Mouse (Mus musculus): ENCODE measurements at regions not wholly inside any gene's neighbourhood (a gene's known extent, or its start where the extent isn't known, plus 50 kb on each side); places are given as distances from the start of the nearest gene placed in this dataset.

- Histone ChIP-seq H3K27me3 (replicated peaks; ENCODE audit: control insufficient read depth, insufficient read depth, low read length) (no peaks in the 10 kb centered on the region), H3K4me1 (ENCODE audit: control insufficient read depth, insufficient read depth, low read depth, low read length) (no peaks in the 10 kb centered on the region; the same call in 1 of the 2 replicates), H3K36me3 (ENCODE audit: control insufficient read depth, insufficient read depth, low read length) (no peaks in the 10 kb centered on the region), H3K9ac (ENCODE audit: low read depth, low read length) (no peak overlapping the region), H3K4me2 (ENCODE audit: low read length) (no peak overlapping the region), H3K9me3 (ENCODE audit: control insufficient read depth, low read length) (no peaks in the 10 kb centered on the region), H3K4me3 (ENCODE audit: low read length) (no peak overlapping the region), H3K27ac (ENCODE audit: low read depth, low read length) (no peak overlapping the region)
- 92% methylated on average over 6 of the region's 6 CpGs for WGBS
- no peak for ATAC-seq
These were observed 438.2 kb downstream of the Rwdd3 start for GRCm38 (mm10) chr3:120733332-120733731.

GRCm38 (mm10) chr3:120732391-120732790, 439.1 kb downstream of the Rwdd3 start:
- no peaks in the 10 kb centered on the region; the same call in 1 of the 2 replicates for H3K4me1 ChIP-seq (ENCODE audit: control insufficient read depth, insufficient read depth, low read depth, low read length)
- H3K27ac ChIP-seq (ENCODE audit: low read depth, low read length) = no peak overlapping the region
- H3K9me3 ChIP-seq (ENCODE audit: control insufficient read depth, low read length) = no peaks in the 10 kb centered on the region
- H3K4me3 ChIP-seq (ENCODE audit: low read length) = no peak overlapping the region
- H3K27me3 ChIP-seq (replicated peaks; ENCODE audit: control insufficient read depth, insufficient read depth, low read length) = no peaks in the 10 kb centered on the region
- no peak overlapping the region for H3K9ac ChIP-seq (ENCODE audit: low read depth, low read length)
- no peaks in the 10 kb centered on the region for H3K36me3 ChIP-seq (ENCODE audit: control insufficient read depth, insufficient read depth, low read length)
- WGBS = 92% methylated on average over 8 of the region's 8 CpGs
- ATAC-seq = no peak
- no peak overlapping the region for H3K4me2 ChIP-seq (ENCODE audit: low read length)

GRCm38 (mm10) chr3:120731287-120731686, 440.2 kb downstream of the Rwdd3 start:
- no peaks in the 10 kb centered on the region for H3K36me3 ChIP-seq (ENCODE audit: control insufficient read depth, insufficient read depth, low read length)
- no peak overlapping the region for H3K4me2 ChIP-seq (ENCODE audit: low read length)
- peak; percentile 77 for ATAC-seq
- H3K27ac ChIP-seq (ENCODE audit: low read depth, low read length) = no peak overlapping the region
- no peaks in the 10 kb centered on the region for H3K27me3 ChIP-seq (replicated peaks; ENCODE audit: control insufficient read depth, insufficient read depth, low read length)
- H3K4me1 ChIP-seq (ENCODE audit: control insufficient read depth, insufficient read depth, low read depth, low read length) = no peaks in the 10 kb centered on the region; the same call in 1 of the 2 replicates
- H3K4me3 ChIP-seq (ENCODE audit: low read length) = no peak overlapping the region
- no peak overlapping the region for H3K9ac ChIP-seq (ENCODE audit: low read depth, low read length)
- 62% methylated on average over 9 of the region's 9 CpGs for WGBS
- no peaks in the 10 kb centered on the region for H3K9me3 ChIP-seq (ENCODE audit: control insufficient read depth, low read length)

- H3K9me3 ChIP-seq (ENCODE audit: control insufficient read depth, low read length) = no peaks in the 10 kb centered on the region
- no peaks in the 10 kb centered on the region for H3K27me3 ChIP-seq (replicated peaks; ENCODE audit: control insufficient read depth, insufficient read depth, low read length)
- no peak overlapping the region; the same call in 1 of the 2 replicates for H3K4me2 ChIP-seq (ENCODE audit: low read length)
- no peaks in the 10 kb centered on the region; the same call in 1 of the 2 replicates for H3K4me1 ChIP-seq (ENCODE audit: control insufficient read depth, insufficient read depth, low read depth, low read length)
- 68% methylated on average over 4 of the region's 4 CpGs for WGBS
- H3K4me3 ChIP-seq (ENCODE audit: low read length) = no peak overlapping the region
- no peak overlapping the region for H3K9ac ChIP-seq (ENCODE audit: low read depth, low read length)
- H3K27ac ChIP-seq (ENCODE audit: low read depth, low read length) = no peak overlapping the region
- peak; percentile 32; the same call in 1 of the 2 replicates for ATAC-seq
- H3K36me3 ChIP-seq (ENCODE audit: control insufficient read depth, insufficient read depth, low read length) = no peaks in the 10 kb centered on the region
These were observed 441.3 kb downstream of the Rwdd3 start for GRCm38 (mm10) chr3:120730225-120730624.

GRCm38 (mm10) chr3:120729671-120730070, 441.8 kb downstream of the Rwdd3 start:
- H3K9ac ChIP-seq (ENCODE audit: low read depth, low read length) = no peak overlapping the region
- 0 out of 2 replicates have a peak overlapping the region, but pooled peaks have one; percentile 9 for H3K27ac ChIP-seq (ENCODE audit: low read depth, low read length)
- 26% methylated on average over 5 of the region's 5 CpGs for WGBS
- no peaks in the 10 kb centered on the region for H3K9me3 ChIP-seq (ENCODE audit: control insufficient read depth, low read length)
- H3K27me3 ChIP-seq (replicated peaks; ENCODE audit: control insufficient read depth, insufficient read depth, low read length) = no peaks in the 10 kb centered on the region
- H3K4me1 ChIP-seq (ENCODE audit: control insufficient read depth, insufficient read depth, low read depth, low read length) = no peaks in the 10 kb centered on the region; the same call in 1 of the 2 replicates
- no peaks in the 10 kb centered on the region for H3K36me3 ChIP-seq (ENCODE audit: control insufficient read depth, insufficient read depth, low read length)
- H3K4me2 ChIP-seq (ENCODE audit: low read length) = peak overlapping the region; percentile 5
- ATAC-seq = peak; percentile 87
- H3K4me3 ChIP-seq (ENCODE audit: low read length) = no peak overlapping the region

GRCm38 (mm10) chr3:120685227-120685626, 486.3 kb downstream of the Rwdd3 start:
- H3K9me3 ChIP-seq (ENCODE audit: control insufficient read depth, low read length) = no peaks in the 10 kb centered on the region
- 83% methylated on average over 4 of the region's 4 CpGs for WGBS
- no peaks in the 10 kb centered on the region for H3K4me1 ChIP-seq (ENCODE audit: control insufficient read depth, insufficient read depth, low read depth, low read length)
- no peaks in the 10 kb centered on the region for H3K36me3 ChIP-seq (ENCODE audit: control insufficient read depth, insufficient read depth, low read length)
- no peak overlapping the region for H3K27ac ChIP-seq (ENCODE audit: low read depth, low read length)
- H3K4me2 ChIP-seq (ENCODE audit: low read length) = no peak overlapping the region
- no peak for ATAC-seq
- no peak overlapping the region for H3K4me3 ChIP-seq (ENCODE audit: low read length)
- no peak overlapping the region for H3K9ac ChIP-seq (ENCODE audit: low read depth, low read length)
- H3K27me3 ChIP-seq (replicated peaks; ENCODE audit: control insufficient read depth, insufficient read depth, low read length) = no peaks in the 10 kb centered on the region

- Histone ChIP-seq H3K4me3 (ENCODE audit: low read length) (no peak overlapping the region), H3K9ac (ENCODE audit: low read depth, low read length) (no peak overlapping the region), H3K27ac (ENCODE audit: low read depth, low read length) (no peak overlapping the region), H3K9me3 (ENCODE audit: control insufficient read depth, low read length) (peaks cover 3% of the 10 kb centered on the region; the same call in 1 of the 2 replicates), H3K27me3 (replicated peaks; ENCODE audit: control insufficient read depth, insufficient read depth, low read length) (no peaks in the 10 kb centered on the region), H3K4me1 (ENCODE audit: control insufficient read depth, insufficient read depth, low read depth, low read length) (no peaks in the 10 kb centered on the region), H3K36me3 (ENCODE audit: control insufficient read depth, insufficient read depth, low read length) (no peaks in the 10 kb centered on the region), H3K4me2 (ENCODE audit: low read length) (no peak overlapping the region)
- WGBS = 84% methylated on average over 2 of the region's 2 CpGs
- no peak for ATAC-seq
These were observed 495.6 kb downstream of the Rwdd3 start for GRCm38 (mm10) chr3:120675906-120676305.

GRCm38 (mm10) chr3:120668654-120669053, 502.8 kb downstream of the Rwdd3 start:
- no peak overlapping the region for H3K4me3 ChIP-seq (ENCODE audit: low read length)
- ATAC-seq = no peak
- H3K9me3 ChIP-seq (ENCODE audit: control insufficient read depth, low read length) = peaks cover 3% of the 10 kb centered on the region; the same call in 1 of the 2 replicates
- no peak overlapping the region for H3K9ac ChIP-seq (ENCODE audit: low read depth, low read length)
- 91% methylated on average over 3 of the region's 3 CpGs for WGBS
- H3K27me3 ChIP-seq (replicated peaks; ENCODE audit: control insufficient read depth, insufficient read depth, low read length) = no peaks in the 10 kb centered on the region
- no peak overlapping the region for H3K27ac ChIP-seq (ENCODE audit: low read depth, low read length)
- H3K36me3 ChIP-seq (ENCODE audit: control insufficient read depth, insufficient read depth, low read length) = no peaks in the 10 kb centered on the region
- H3K4me1 ChIP-seq (ENCODE audit: control insufficient read depth, insufficient read depth, low read depth, low read length) = no peaks in the 10 kb centered on the region
- H3K4me2 ChIP-seq (ENCODE audit: low read length) = no peak overlapping the region

GRCm38 (mm10) chr3:120662521-120662920, 509.0 kb downstream of the Rwdd3 start:
- H3K4me3 ChIP-seq (ENCODE audit: low read length) = no peak overlapping the region
- H3K4me1 ChIP-seq (ENCODE audit: control insufficient read depth, insufficient read depth, low read depth, low read length) = no peaks in the 10 kb centered on the region
- H3K9ac ChIP-seq (ENCODE audit: low read depth, low read length) = no peak overlapping the region
- no peak overlapping the region for H3K27ac ChIP-seq (ENCODE audit: low read depth, low read length)
- H3K27me3 ChIP-seq (replicated peaks; ENCODE audit: control insufficient read depth, insufficient read depth, low read length) = no peaks in the 10 kb centered on the region
- H3K4me2 ChIP-seq (ENCODE audit: low read length) = no peak overlapping the region
- no peaks in the 10 kb centered on the region for H3K36me3 ChIP-seq (ENCODE audit: control insufficient read depth, insufficient read depth, low read length)
- ATAC-seq = no peak
- H3K9me3 ChIP-seq (ENCODE audit: control insufficient read depth, low read length) = no peaks in the 10 kb centered on the region
- 93% methylated on average over 4 of the region's 4 CpGs for WGBS

GRCm38 (mm10) chr3:120660776-120661175, 510.7 kb downstream of the Rwdd3 start:
- Histone ChIP-seq H3K27ac (ENCODE audit: low read depth, low read length) (no peak overlapping the region), H3K4me1 (ENCODE audit: control insufficient read depth, insufficient read depth, low read depth, low read length) (no peaks in the 10 kb centered on the region), H3K27me3 (replicated peaks; ENCODE audit: control insufficient read depth, insufficient read depth, low read length) (no peaks in the 10 kb centered on the region), H3K4me2 (ENCODE audit: low read length) (no peak overlapping the region), H3K4me3 (ENCODE audit: low read length) (no peak overlapping the region), H3K9ac (ENCODE audit: low read depth, low read length) (no peak overlapping the region), H3K36me3 (ENCODE audit: control insufficient read depth, insufficient read depth, low read length) (no peaks in the 10 kb centered on the region), H3K9me3 (ENCODE audit: control insufficient read depth, low read length) (no peaks in the 10 kb centered on the region)
- WGBS = 78% methylated on average over 4 of the region's 4 CpGs
- no peak for ATAC-seq
